In genomic region chr14:27758230-27758629, GRCm38 (mm10) we compare ENCODE assay signal across 13 mouse cellular contexts.
A peak's percentile ranks its signal among the peaks of the same experiment; 100 is the strongest.
DNase-seq lines count a peak whose midpoint lies in the region; ATAC-seq and TF ChIP-seq lines count a peak whose summit lies in the region.
"Had no signal": no experiment of that assay in that cellular context is flagged by ENCODE, and none has a peak within 500 bp of the region (broad histone marks: within the 10 kb centered on the region; RNA-seq: fewer than 3 reads in every experiment).

No protein-coding gene starts in this region.

- no peak overlapping the region for H3K9ac ChIP-seq in heart, postnatal 0 days (replicated peaks; ENCODE audit: low read depth, low read length)
- no peak overlapping the region for H3K9ac ChIP-seq in stomach, postnatal 0 days (ENCODE audit: low read length)
- H3K9ac ChIP-seq: heart, embryonic 12.5 days had no signal

- H3K27ac ChIP-seq in heart, postnatal 0 days (ENCODE audit: low read depth): no peak overlapping the region
- no peak overlapping the region for H3K27ac ChIP-seq in testis, adult 2 months (ENCODE audit: control insufficient read depth, insufficient read depth, low read depth, low read length)
- H3K27ac ChIP-seq in stomach, postnatal 0 days (replicated peaks): no peak overlapping the region
- H3K27ac ChIP-seq: macrophage had no signal

- no peaks in the 10 kb centered on the region for H3K27me3 ChIP-seq in heart, postnatal 0 days (ENCODE audit: control insufficient read depth, insufficient read depth, low read length)
- no peaks in the 10 kb centered on the region for H3K27me3 ChIP-seq in testis, adult 2 months (ENCODE audit: control insufficient read depth, insufficient read depth, low read length)
- H3K27me3 ChIP-seq in stomach, postnatal 0 days (ENCODE audit: control insufficient read depth, insufficient read depth, low read length): no peaks in the 10 kb centered on the region
- H3K27me3 ChIP-seq: heart, embryonic 12.5 days had no signal

- TF ChIP-seq POLR2A in testis, adult 2 months (IDR thresholded peaks at IDR 0.05; ENCODE audit: control insufficient read depth, low read depth, low read length): no peak

- intact Hi-C loops in left cerebral cortex, postnatal 4 days (cut with DNase I): no loop called here

- WGBS in heart, postnatal 0 days: 72% methylated on average over 1 of the region's 1 CpGs
- WGBS in stomach, postnatal 0 days: 95% methylated on average over 1 of the region's 1 CpGs

- H3K9me3 ChIP-seq in heart, postnatal 0 days (replicated peaks; ENCODE audit: control insufficient read depth, low read length): no peaks in the 10 kb centered on the region
- no peaks in the 10 kb centered on the region for H3K9me3 ChIP-seq in stomach, postnatal 0 days (ENCODE audit: control insufficient read depth, low read length)
- H3K9me3 ChIP-seq: heart, embryonic 12.5 days had no signal

- H3K4me2 ChIP-seq in heart, postnatal 0 days (ENCODE audit: low read depth, low read length): no peak overlapping the region
- H3K4me2 ChIP-seq in stomach, postnatal 0 days (replicated peaks; ENCODE audit: low read depth): no peak overlapping the region
- H3K4me2 ChIP-seq: heart, embryonic 12.5 days had no signal

- TF ChIP-seq EP300 in heart, postnatal 0 days (IDR thresholded peaks at IDR 0.05; ENCODE audit: low read depth): no peak
- TF ChIP-seq EP300 in stomach, postnatal 0 days (optimal IDR thresholded peaks at IDR 0.05): no peak

- H3K4me1 ChIP-seq in heart, postnatal 0 days (ENCODE audit: control insufficient read depth, insufficient read depth): no peaks in the 10 kb centered on the region
- H3K4me1 ChIP-seq in testis, adult 2 months (ENCODE audit: control insufficient read depth, insufficient read depth, low read length): no peaks in the 10 kb centered on the region
- H3K4me1 ChIP-seq in stomach, postnatal 0 days (replicated peaks; ENCODE audit: control insufficient read depth, insufficient read depth): no peaks in the 10 kb centered on the region

- H3K4me3 ChIP-seq in heart, postnatal 0 days (ENCODE audit: low read depth, low read length): no peak overlapping the region
- H3K4me3 ChIP-seq in testis, adult 2 months (ENCODE audit: control insufficient read depth, low read depth, low read length): no peak overlapping the region
- H3K4me3 ChIP-seq in stomach, postnatal 0 days (ENCODE audit: low read depth, low read length): no peak overlapping the region
- H3K4me3 ChIP-seq: heart, embryonic 12.5 days had no signal

- no peak for DNase-seq in heart, postnatal 0 days (ENCODE audit: low spot score)
- no peak for DNase-seq in heart, adult 18-20 months
- DNase-seq in left cerebral cortex, postnatal 4 days: peak; percentile 14
- DNase-seq in left cerebral cortex, adult 8-10 months (ENCODE audit: low spot score in 2 of 2): no peak
- no peak for DNase-seq in testis, postnatal 14 days (ENCODE audit: low spot score)
- DNase-seq in stomach, postnatal 0 days (ENCODE audit: low spot score): no peak
- no peak for DNase-seq in ovary, postnatal 36 days (ENCODE audit: low spot score)
- DNase-seq: adrenal gland, adult 2 months; layer of hippocampus, adult 9-11 months; right cerebral cortex, postnatal 4 days had no signal

- peak; percentile 31; the same call in 1 of the 2 replicates for TF ChIP-seq CTCF in heart, postnatal 0 days (IDR thresholded peaks at IDR 0.05; ENCODE audit: low read depth)
- peak; percentile 9; the same call in 1 of the 2 replicates for TF ChIP-seq CTCF in testis, adult 2 months (IDR thresholded peaks at IDR 0.05; ENCODE audit: control insufficient read depth, insufficient read depth, insufficient replicate concordance, low read depth, low read length)
- TF ChIP-seq CTCF in stomach, postnatal 0 days (IDR thresholded peaks at IDR 0.05; ENCODE audit: low read depth): peak; percentile 57

- ATAC-seq in heart, postnatal 0 days (ENCODE audit: insufficient read depth, low read depth): no peak
- no peak for ATAC-seq in stomach, postnatal 0 days (ENCODE audit: low FRiP score, low TSS enrichment)

- no peaks in the 10 kb centered on the region for H3K36me3 ChIP-seq in heart, postnatal 0 days (replicated peaks; ENCODE audit: control insufficient read depth, insufficient read depth, low read length)
- H3K36me3 ChIP-seq in testis, adult 2 months (ENCODE audit: control insufficient read depth, insufficient read depth, low read length): no peaks in the 10 kb centered on the region
- H3K36me3 ChIP-seq in stomach, postnatal 0 days (ENCODE audit: control insufficient read depth, insufficient read depth, low read length): no peaks in the 10 kb centered on the region
- H3K36me3 ChIP-seq: heart, embryonic 12.5 days had no signal
